Mouse (Mus musculus) heart, embryonic 15.5 days (tissue): Measurements from ENCODE around the gene Calml4. TPM values are rescaled to one million over a fixed set of nuclear protein-coding genes. Genes with fewer than 3 reads are reported as not detected.
"Not testable (repeated sequence)": the region's sequence is repeated elsewhere in the genome, so short reads cannot be mapped to it uniquely, and the experiment has no call there.

Source experiments
- ATAC-seq: fragments of 200-750 bp; cut with Nextera tagmentation; replicated peaks from 2 replicates; pipeline ENCODE4 v1.8.0; 2017; ENCODE audit warnings: low read depth, moderate TSS enrichment; ENCODE audit not compliant: insufficient number of reproducible peaks, insufficient read depth, low FRiP score
- H3K27ac ChIP-seq: fragments of 300-500 bp; sonication (generic); 2 replicates; pipeline ENCODE4 v1.5.1; 2015; ENCODE audit warnings: mild to moderate bottlenecking, inconsistent platforms
- H3K27me3 ChIP-seq: fragments of 300-500 bp; sonication (generic); 2 replicates; pipeline ENCODE4 v1.6.1; 2015; ENCODE audit warnings: inconsistent platforms
- H3K36me3 ChIP-seq: fragments of 300-500 bp; sonication (generic); 2 replicates; pipeline ENCODE4 v1.6.1; 2015; ENCODE audit warnings: mild to moderate bottlenecking, inconsistent platforms
- H3K4me1 ChIP-seq: fragments of 300-500 bp; sonication (generic); replicated peaks from 2 replicates; pipeline ENCODE4 v1.6.1; 2015; ENCODE audit warnings: inconsistent platforms
- H3K4me2 ChIP-seq: fragments of 300-500 bp; sonication (generic); 2 replicates; pipeline ENCODE4 v1.6.1; 2015; ENCODE audit warnings: inconsistent platforms, mild to moderate bottlenecking, moderate library complexity
- H3K4me3 ChIP-seq: fragments of 300-500 bp; sonication (generic); 2 replicates; pipeline ENCODE4 v1.5.1; 2015; ENCODE audit warnings: mild to moderate bottlenecking, inconsistent platforms
- H3K9ac ChIP-seq: fragments of 300-500 bp; sonication (generic); 2 replicates; pipeline ENCODE4 v1.6.1; 2015; ENCODE audit warnings: mild to moderate bottlenecking, inconsistent platforms
- H3K9me3 ChIP-seq: fragments of 300-500 bp; sonication (generic); replicated peaks from 2 replicates; pipeline ENCODE4 v1.6.1; 2016; ENCODE audit warnings: inconsistent platforms
- WGBS: fragments of 180-500 bp; shearing (Covaris S2); methylation state at CpG from one replicate; pipeline ENCODE4 v1.1.7; 2015; ENCODE audit warnings: mixed read lengths; 5-methylcytosine and 5-hydroxymethylcytosine counted together
- polyA plus RNA-seq: library from polyadenylated mRNA; unstranded; fragments of >200 nt; fragmentation: Nextera tagmentation; extraction: Ambion mirVana; gene quantifications from 2 replicates; pipeline ENCODE4 v1.2.1, GENCODE M21; 2015

The Calml4 gene
- polyA plus RNA-seq, 1 experiment from 2014 or later, result 3.0 TPM

- H3K36me3 ChIP-seq, result no peaks in the 10 kb centered on the region
- H3K9me3 ChIP-seq, result no peaks in the 10 kb centered on the region
- no peaks in the 10 kb centered on the region for H3K27me3 ChIP-seq
- H3K4me1 ChIP-seq, result peaks cover 23% of the 10 kb centered on the region
- H3K4me3 ChIP-seq, result no peak overlapping the region
- no peak overlapping the region for H3K9ac ChIP-seq
- H3K4me2 ChIP-seq, result no peak overlapping the region
- no peak for ATAC-seq
- 63% methylated on average over 3 of the region's 3 CpGs for WGBS
- no peak overlapping the region for H3K27ac ChIP-seq
These were observed 38.4 kb upstream of the Calml4 start for GRCm38 (mm10) chr9:62819494-62819893.

DNA sequence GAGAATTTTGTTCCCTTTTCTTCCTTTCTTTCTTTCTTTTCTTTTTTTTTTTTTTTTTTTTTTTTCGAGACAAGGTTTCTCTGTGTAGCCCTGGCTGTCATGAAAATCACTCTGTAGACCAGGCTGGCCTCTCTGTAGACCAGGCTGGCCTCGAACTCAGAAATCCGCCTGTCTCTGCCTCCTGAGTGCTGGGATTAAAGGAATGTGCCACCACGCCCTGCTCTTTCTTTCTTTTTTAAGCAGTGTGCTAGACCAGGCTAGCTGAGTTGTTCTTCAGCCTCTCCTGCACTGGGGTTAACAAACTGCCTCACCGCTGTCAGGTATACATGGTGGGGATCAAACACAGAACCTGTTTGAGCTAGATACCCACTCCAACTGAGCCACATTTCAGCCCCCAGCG is 38.0 kb upstream of the Calml4 start:
- H3K4me2 ChIP-seq, H3K36me3 ChIP-seq, H3K27ac ChIP-seq, H3K27me3 ChIP-seq, H3K4me3 ChIP-seq, ATAC-seq, H3K9ac ChIP-seq, H3K9me3 ChIP-seq: not testable (repeated sequence)
- peaks cover 23% of the 10 kb centered on the region for H3K4me1 ChIP-seq
- WGBS, result 82% methylated on average over 6 of the region's 6 CpGs

DNA sequence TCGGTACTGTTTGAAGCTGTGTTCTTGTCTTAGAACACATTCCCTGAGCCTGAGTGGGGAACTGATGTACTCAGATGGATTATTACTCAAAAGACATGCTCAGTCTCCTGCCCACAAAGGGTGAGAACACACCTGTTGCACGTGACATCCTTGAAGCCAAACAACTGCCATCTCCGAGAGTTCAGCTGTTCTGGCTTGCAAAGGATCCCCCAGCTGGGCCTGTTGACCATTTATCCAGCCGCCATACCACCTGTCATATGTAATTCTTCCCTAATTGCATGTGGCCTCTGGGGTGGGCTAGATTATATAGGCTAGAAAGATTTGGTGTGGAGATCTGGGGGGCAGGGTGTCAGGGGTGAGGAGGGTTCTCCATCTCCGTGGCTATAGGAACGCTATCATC is 37.1 kb upstream of the Calml4 start:
- Histone ChIP-seq H3K4me3 (no peak overlapping the region), H3K27ac (no peak overlapping the region), H3K27me3 (no peaks in the 10 kb centered on the region), H3K4me1 (peaks cover 24% of the 10 kb centered on the region), H3K9ac (no peak overlapping the region), H3K4me2 (no peak overlapping the region), H3K36me3 (no peaks in the 10 kb centered on the region), H3K9me3 (no peaks in the 10 kb centered on the region)
- no peak for ATAC-seq
- 86% methylated on average over 6 of the region's 6 CpGs for WGBS

- ATAC-seq, result no peak
- Histone ChIP-seq H3K27me3 (no peaks in the 10 kb centered on the region), H3K4me1 (peaks cover 24% of the 10 kb centered on the region), H3K9ac (no peak overlapping the region), H3K4me2 (no peak overlapping the region), H3K9me3 (no peaks in the 10 kb centered on the region), H3K27ac (no peak overlapping the region), H3K4me3 (no peak overlapping the region), H3K36me3 (no peaks in the 10 kb centered on the region)
- 94% methylated on average over 7 of the region's 7 CpGs for WGBS
These were observed 36.1 kb upstream of the Calml4 start for GRCm38 (mm10) chr9:62821811-62822210.

DNA sequence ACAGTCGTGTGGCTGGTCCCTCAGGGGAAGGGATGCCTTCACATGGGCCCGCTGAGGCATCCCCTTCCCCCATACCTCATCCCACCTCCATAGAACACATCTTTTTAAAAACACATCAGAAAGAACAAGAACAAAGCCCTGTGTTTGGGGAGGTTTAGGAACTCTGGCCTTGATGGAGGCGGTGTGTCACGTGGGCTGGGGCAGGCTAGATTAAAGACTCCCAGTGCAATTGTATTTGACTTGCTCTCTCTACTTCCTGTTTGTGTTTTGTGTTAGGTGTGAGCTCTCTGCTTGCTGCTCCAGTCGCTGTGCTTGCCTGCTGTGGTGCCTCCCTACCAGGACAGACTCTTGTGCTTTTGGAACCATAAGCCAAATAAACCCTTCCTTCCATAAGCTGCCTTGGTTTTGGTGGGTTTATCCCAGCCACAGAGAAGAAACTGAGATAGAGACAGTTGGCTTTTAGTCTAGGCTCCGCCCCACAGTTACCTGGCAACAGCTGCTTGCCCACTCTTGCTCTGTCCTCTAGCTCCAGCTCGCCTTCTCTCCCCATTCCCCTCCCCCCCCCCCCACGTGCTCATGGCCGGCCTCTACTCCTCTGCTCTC is 32.0 kb upstream of the Calml4 start:
- ATAC-seq, result no peak
- Histone ChIP-seq H3K27me3 (no peaks in the 10 kb centered on the region), H3K9ac (no peak overlapping the region), H3K36me3 (no peaks in the 10 kb centered on the region), H3K4me3 (no peak overlapping the region), H3K4me1 (peaks cover 16% of the 10 kb centered on the region), H3K27ac (no peak overlapping the region; the same call in 1 of the 2 replicates), H3K9me3 (no peaks in the 10 kb centered on the region), H3K4me2 (peak overlapping the region; percentile 18; the same call in 1 of the 2 replicates)
- 21% methylated on average over 8 of the region's 9 CpGs for WGBS

DNA sequence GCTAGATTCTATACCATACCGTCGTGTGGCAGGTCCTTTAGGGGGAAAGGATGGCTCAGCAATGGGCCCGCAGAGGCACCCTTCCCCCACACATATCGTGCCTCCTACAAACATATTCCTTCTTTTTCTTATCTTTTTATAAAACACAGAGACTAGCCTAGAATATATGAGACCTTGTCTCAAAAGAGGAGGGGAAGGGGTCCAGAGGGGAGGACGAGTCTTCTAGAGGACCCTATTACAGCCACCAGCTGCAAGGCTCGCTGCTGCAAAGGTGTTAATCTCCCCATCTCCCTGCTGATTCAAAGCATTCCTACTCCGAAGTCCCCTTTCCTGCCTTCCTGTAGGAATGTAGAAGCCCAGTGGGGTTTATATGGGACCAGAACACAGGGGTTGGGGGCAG is 31.4 kb upstream of the Calml4 start:
- 13% methylated on average over 7 of the region's 7 CpGs for WGBS
- Histone ChIP-seq H3K9ac (no peak overlapping the region), H3K27ac (no peak overlapping the region; the same call in 1 of the 2 replicates), H3K36me3 (no peaks in the 10 kb centered on the region), H3K4me3 (no peak overlapping the region), H3K27me3 (no peaks in the 10 kb centered on the region), H3K9me3 (no peaks in the 10 kb centered on the region), H3K4me2 (peak overlapping the region; percentile 18; the same call in 1 of the 2 replicates), H3K4me1 (peaks cover 16% of the 10 kb centered on the region)
- no peak for ATAC-seq

- H3K9ac ChIP-seq, result peak overlapping the region; percentile 25
- H3K4me3 ChIP-seq, result peak overlapping the region; percentile 31
These were observed 29.8 kb upstream of the Calml4 start for GRCm38 (mm10) chr9:62827939-62828652.

GRCm38 (mm10) chr9:62828662-62829086 is 29.2 kb upstream of the Calml4 start:
- no peaks in the 10 kb centered on the region for H3K36me3 ChIP-seq
- peak overlapping the region; percentile 60 for H3K4me2 ChIP-seq
- no peaks in the 10 kb centered on the region for H3K9me3 ChIP-seq
- peak; percentile 97 for ATAC-seq
- H3K27ac ChIP-seq, result peak overlapping the region; percentile 56
- H3K27me3 ChIP-seq, result no peaks in the 10 kb centered on the region
- H3K4me1 ChIP-seq, result peaks cover 16% of the 10 kb centered on the region
- no peak overlapping the region for H3K9ac ChIP-seq
- peak overlapping the region; percentile 31 for H3K4me3 ChIP-seq
- WGBS, result under 1% methylated on average over 23 of the region's 23 CpGs

More at GRCm38 (mm10) chr9:62827939-62828652, 29.8 kb upstream of the Calml4 start:
- peak overlapping the region; percentile 60 for H3K4me2 ChIP-seq
- no peaks in the 10 kb centered on the region for H3K36me3 ChIP-seq
- peaks cover 16% of the 10 kb centered on the region for H3K4me1 ChIP-seq
- WGBS, result 5% methylated on average over 24 of the region's 24 CpGs
- no peak for ATAC-seq
- H3K9me3 ChIP-seq, result no peaks in the 10 kb centered on the region
- H3K27ac ChIP-seq, result peak overlapping the region; percentile 56
- H3K27me3 ChIP-seq, result no peaks in the 10 kb centered on the region

DNA sequence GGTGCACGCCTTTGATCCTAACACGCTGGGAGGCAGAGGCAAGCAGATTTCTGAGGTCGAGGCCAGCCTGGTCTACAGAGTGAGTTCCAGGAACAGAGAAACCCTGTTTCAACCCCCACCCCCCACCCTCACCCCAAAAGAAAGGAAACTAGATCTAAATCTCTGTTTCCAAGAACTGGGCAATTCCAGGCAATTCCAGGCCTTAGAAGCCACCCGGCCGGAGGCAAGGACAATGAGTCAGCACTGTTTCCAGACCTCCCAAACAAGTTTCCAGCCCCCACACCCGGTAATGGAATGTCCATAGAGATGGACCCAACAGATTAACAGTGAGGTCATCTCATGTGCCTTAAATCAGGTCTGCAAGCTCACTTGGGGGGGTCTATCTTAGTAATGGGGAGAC is 28.0 kb upstream of the Calml4 start:
- Histone ChIP-seq H3K27me3 (no peaks in the 10 kb centered on the region), H3K4me1 (peaks cover 16% of the 10 kb centered on the region), H3K4me2 (no peak overlapping the region), H3K36me3 (no peaks in the 10 kb centered on the region), H3K9me3 (no peaks in the 10 kb centered on the region), H3K4me3 (no peak overlapping the region), H3K9ac (no peak overlapping the region), H3K27ac (no peak overlapping the region)
- 74% methylated on average over 6 of the region's 6 CpGs for WGBS
- no peak for ATAC-seq

DNA sequence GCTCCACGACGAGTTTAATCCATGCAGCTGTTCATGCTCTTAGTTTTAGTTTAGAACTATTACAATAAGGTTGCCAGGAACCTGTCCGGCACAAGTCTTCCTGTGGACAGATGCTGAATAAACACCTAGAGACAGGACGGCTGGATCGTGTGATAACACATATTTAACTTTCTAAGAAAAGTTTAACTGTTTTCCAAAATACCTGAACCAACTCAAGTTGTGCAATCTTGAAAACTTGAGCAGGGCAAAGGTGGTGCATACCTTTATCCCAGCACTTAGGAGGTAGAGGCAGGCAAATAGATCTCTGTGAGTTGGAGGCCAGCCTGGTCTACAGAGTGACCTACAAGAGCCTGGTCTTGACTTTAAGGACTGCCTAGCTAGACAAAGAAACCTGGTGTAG is 23.0 kb upstream of the Calml4 start:
- H3K4me2 ChIP-seq, result no peak overlapping the region
- ATAC-seq, result no peak
- H3K4me1 ChIP-seq, result peaks cover 13% of the 10 kb centered on the region
- no peaks in the 10 kb centered on the region for H3K27me3 ChIP-seq
- WGBS, result 64% methylated on average over 5 of the region's 5 CpGs
- H3K9me3 ChIP-seq, result no peaks in the 10 kb centered on the region
- H3K4me3 ChIP-seq, result no peak overlapping the region
- no peak overlapping the region for H3K27ac ChIP-seq
- no peaks in the 10 kb centered on the region for H3K36me3 ChIP-seq
- no peak overlapping the region for H3K9ac ChIP-seq

DNA sequence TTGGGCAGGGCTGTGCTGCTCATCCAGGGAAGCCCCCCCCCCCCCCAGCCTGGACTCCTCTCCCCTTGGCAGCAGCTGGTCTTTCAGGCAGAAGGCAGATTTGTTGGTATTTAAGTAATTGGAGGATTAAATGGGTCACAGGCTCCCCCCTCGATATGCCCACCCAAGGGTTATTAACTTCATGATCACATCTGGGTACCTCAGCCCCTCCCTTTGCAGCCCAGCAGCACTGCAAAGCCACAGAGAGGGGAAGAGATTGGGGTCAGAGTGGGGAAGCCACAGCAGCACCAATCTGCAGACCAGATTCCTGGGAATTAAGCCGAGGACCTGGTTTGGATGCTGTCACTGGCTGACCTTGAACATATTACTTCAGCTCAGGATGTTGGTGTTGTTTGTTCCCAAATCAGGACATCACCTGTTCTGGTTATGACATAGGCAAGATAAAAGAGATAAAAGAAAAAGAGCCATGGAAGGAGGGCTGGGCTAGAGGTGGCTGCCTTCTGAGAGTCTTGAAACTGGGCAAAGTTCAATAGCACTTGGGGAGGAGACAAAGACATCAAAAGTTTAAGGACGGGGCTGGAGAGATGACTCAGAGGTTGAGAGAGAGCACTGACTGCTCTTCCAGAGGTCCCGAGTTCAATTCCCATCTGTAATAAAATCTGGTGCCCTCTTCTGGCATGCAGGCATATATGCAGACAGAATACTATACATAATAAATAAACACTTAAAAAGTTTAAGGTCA is 22.0 kb upstream of the Calml4 start:
- H3K4me3 ChIP-seq, result no peak overlapping the region
- H3K9ac ChIP-seq, result no peak overlapping the region
- no peak overlapping the region for H3K4me2 ChIP-seq
- H3K4me1 ChIP-seq, result peaks cover 16% of the 10 kb centered on the region
- 60% methylated on average over 4 of the region's 4 CpGs for WGBS
- no peak overlapping the region for H3K27ac ChIP-seq
- no peak for ATAC-seq
- H3K9me3 ChIP-seq, result no peaks in the 10 kb centered on the region
- H3K27me3 ChIP-seq, result no peaks in the 10 kb centered on the region
- no peaks in the 10 kb centered on the region for H3K36me3 ChIP-seq
